Mouse (Mus musculus): ENCODE data around the gene Apbb1ip. TPM values are rescaled to one million over a fixed set of nuclear protein-coding genes. Genes with fewer than 3 reads are reported as not detected.
A peak's percentile ranks its signal among the peaks of the same experiment; 100 is the strongest.

The Apbb1ip gene
- polyA plus RNA-seq (2015; fragmentation: Nextera tagmentation; extraction: Ambion mirVana) = 0.70 and 0.91 TPM in 2 replicates

GRCm38 (mm10) chr2:22773549-22774180 is at the start of gene Apbb1ip:
Apbb1ip (plus strand) TSS chr2:22774094.
- 20% methylated on average over 9 of the region's 9 CpGs for WGBS
- Histone ChIP-seq H3K27me3 (ENCODE audit: control insufficient read depth, insufficient read depth, low read depth, low read length) (peaks cover 4% of the 10 kb centered on the region; the same call in 1 of the 2 replicates), H3K9ac (ENCODE audit: low read depth, low read length) (peak within 1 kb of the TSS; percentile 71), H3K4me2 (ENCODE audit: low read length) (peak within 1 kb of the TSS; percentile 96), H3K36me3 (ENCODE audit: control insufficient read depth, insufficient read depth, low read length) (no peaks in the 10 kb centered on the region), H3K4me3 (ENCODE audit: low read depth, low read length) (peak within 1 kb of the TSS; percentile 53), H3K4me1 (ENCODE audit: control insufficient read depth, insufficient read depth, low read length) (peaks cover 8% of the 10 kb centered on the region; the same call in 1 of the 2 replicates), H3K9me3 (replicated peaks; ENCODE audit: control insufficient read depth, low read length, poor library complexity, severe bottlenecking) (no peaks in the 10 kb centered on the region), H3K27ac (ENCODE audit: low read length) (no peak within 1 kb of the TSS)
- ATAC-seq = peak; percentile 54

DNA sequence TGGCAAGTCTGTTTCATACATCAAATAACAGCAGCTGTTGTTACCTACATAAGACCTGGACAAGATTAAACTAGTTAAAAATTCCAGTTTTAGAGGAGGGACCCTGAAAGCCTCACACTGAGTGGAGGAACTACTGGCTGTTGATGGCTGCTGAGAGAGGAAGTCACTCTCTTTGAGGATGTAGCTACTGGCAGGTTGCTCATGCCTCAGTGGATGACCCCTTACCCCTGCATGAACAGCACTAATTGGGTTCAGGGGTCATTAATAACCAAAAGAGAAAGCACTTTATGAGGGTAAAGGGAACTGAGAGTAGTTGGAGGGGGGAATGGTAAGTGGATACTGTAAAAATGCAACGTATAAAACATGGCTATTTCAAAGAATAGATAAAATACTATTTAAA is 46.8 kb upstream of the Apbb1ip start:
- Histone ChIP-seq H3K9ac (ENCODE audit: low read depth, low read length) (no peak overlapping the region), H3K4me2 (ENCODE audit: low read length) (no peak overlapping the region), H3K36me3 (ENCODE audit: control insufficient read depth, insufficient read depth, low read length) (no peaks in the 10 kb centered on the region), H3K4me1 (ENCODE audit: control insufficient read depth, insufficient read depth, low read length) (no peaks in the 10 kb centered on the region), H3K27me3 (ENCODE audit: control insufficient read depth, insufficient read depth, low read depth, low read length) (no peaks in the 10 kb centered on the region), H3K27ac (ENCODE audit: low read length) (no peak overlapping the region), H3K9me3 (replicated peaks; ENCODE audit: control insufficient read depth, low read length, poor library complexity, severe bottlenecking) (no peaks in the 10 kb centered on the region), H3K4me3 (ENCODE audit: low read depth, low read length) (no peak overlapping the region)
- WGBS = 79% methylated on average over 1 of the region's 1 CpGs
- no peak for ATAC-seq

DNA sequence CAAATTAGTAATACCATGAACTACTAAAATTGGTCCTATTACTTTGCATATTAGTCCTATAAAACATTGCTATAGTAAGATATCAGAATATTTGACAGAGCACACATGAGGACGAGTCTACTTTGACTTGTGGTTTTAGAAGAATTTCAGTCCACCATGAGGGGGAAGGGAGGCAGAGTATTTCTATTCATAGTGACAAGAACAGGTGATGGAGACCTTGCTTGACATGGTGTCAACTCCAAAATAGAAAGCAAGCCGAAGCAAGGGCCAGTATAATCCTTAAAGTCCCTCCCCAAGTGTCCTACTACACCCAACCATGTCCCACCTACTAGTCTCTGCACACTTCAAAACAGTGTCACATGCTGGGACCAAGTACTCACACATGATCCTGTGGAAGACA is 37.8 kb upstream of the Apbb1ip start:
- Histone ChIP-seq H3K36me3 (ENCODE audit: control insufficient read depth, insufficient read depth, low read length) (no peaks in the 10 kb centered on the region), H3K27ac (ENCODE audit: low read length) (no peak overlapping the region), H3K9ac (ENCODE audit: low read depth, low read length) (no peak overlapping the region), H3K4me1 (ENCODE audit: control insufficient read depth, insufficient read depth, low read length) (no peaks in the 10 kb centered on the region), H3K4me2 (ENCODE audit: low read length) (no peak overlapping the region), H3K27me3 (ENCODE audit: control insufficient read depth, insufficient read depth, low read depth, low read length) (no peaks in the 10 kb centered on the region), H3K4me3 (ENCODE audit: low read depth, low read length) (no peak overlapping the region), H3K9me3 (replicated peaks; ENCODE audit: control insufficient read depth, low read length, poor library complexity, severe bottlenecking) (no peaks in the 10 kb centered on the region)
- WGBS = 76% methylated on average over 2 of the region's 2 CpGs
- no peak for ATAC-seq

- no peak overlapping the region for H3K4me2 ChIP-seq (ENCODE audit: low read length)
- no peaks in the 10 kb centered on the region for H3K4me1 ChIP-seq (ENCODE audit: control insufficient read depth, insufficient read depth, low read length)
- no peaks in the 10 kb centered on the region for H3K27me3 ChIP-seq (ENCODE audit: control insufficient read depth, insufficient read depth, low read depth, low read length)
- no peak overlapping the region for H3K9ac ChIP-seq (ENCODE audit: low read depth, low read length)
- WGBS = 100% methylated on average over 1 of the region's 1 CpGs
- H3K27ac ChIP-seq (ENCODE audit: low read length) = no peak overlapping the region
- ATAC-seq = no peak
- no peaks in the 10 kb centered on the region for H3K36me3 ChIP-seq (ENCODE audit: control insufficient read depth, insufficient read depth, low read length)
- H3K9me3 ChIP-seq (replicated peaks; ENCODE audit: control insufficient read depth, low read length, poor library complexity, severe bottlenecking) = no peaks in the 10 kb centered on the region
- H3K4me3 ChIP-seq (ENCODE audit: low read depth, low read length) = no peak overlapping the region
Observed at GRCm38 (mm10) chr2:22739369-22739768, 34.5 kb upstream of the Apbb1ip start.

DNA sequence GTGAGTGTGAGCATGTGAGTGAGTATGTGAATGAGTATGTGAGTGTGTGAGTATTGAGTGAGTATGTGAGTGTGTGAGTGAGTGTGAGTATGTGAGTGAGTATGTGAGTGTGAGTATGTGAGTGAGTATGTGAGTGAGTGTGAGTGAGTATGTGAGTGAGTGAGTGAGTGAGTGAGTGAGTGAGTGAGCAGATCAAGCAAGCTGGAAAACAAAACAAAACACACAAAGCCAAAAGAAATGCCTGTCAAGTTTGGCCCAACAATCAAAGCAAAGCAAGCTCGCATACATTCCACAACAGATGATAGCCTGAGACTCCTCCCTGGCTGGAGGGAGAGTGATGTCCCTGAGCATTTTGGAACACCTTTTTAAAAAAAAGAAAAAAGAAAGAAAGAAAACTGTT is 33.5 kb upstream of the Apbb1ip start:
- Histone ChIP-seq H3K27ac (ENCODE audit: low read length) (no peak overlapping the region), H3K9me3 (replicated peaks; ENCODE audit: control insufficient read depth, low read length, poor library complexity, severe bottlenecking) (no peaks in the 10 kb centered on the region), H3K9ac (ENCODE audit: low read depth, low read length) (no peak overlapping the region), H3K4me1 (ENCODE audit: control insufficient read depth, insufficient read depth, low read length) (no peaks in the 10 kb centered on the region), H3K4me3 (ENCODE audit: low read depth, low read length) (no peak overlapping the region), H3K4me2 (ENCODE audit: low read length) (no peak overlapping the region), H3K36me3 (ENCODE audit: control insufficient read depth, insufficient read depth, low read length) (no peaks in the 10 kb centered on the region), H3K27me3 (ENCODE audit: control insufficient read depth, insufficient read depth, low read depth, low read length) (no peaks in the 10 kb centered on the region)
- 92% methylated on average over 1 of the region's 1 CpGs for WGBS
- ATAC-seq = no peak

DNA sequence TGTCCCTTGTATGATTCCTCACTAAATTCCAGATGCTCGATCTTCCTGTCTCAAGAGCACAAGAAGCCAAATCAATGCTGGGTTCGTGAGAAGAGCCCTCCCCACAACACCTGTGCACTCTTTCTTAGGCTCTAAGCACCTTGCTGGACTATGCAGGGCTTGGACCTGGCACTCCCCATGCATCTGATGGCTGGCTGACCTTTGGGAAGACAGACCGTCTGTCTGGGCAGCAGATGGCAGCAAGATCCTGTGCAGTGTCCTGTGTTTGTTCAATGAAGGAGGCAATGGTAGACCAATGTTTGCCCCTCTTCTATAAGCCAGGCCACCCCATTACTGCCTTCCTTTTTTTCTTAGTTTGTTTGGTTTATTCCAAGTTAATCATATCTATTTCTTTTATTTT is 32.7 kb upstream of the Apbb1ip start:
- Histone ChIP-seq H3K9me3 (replicated peaks; ENCODE audit: control insufficient read depth, low read length, poor library complexity, severe bottlenecking) (no peaks in the 10 kb centered on the region), H3K36me3 (ENCODE audit: control insufficient read depth, insufficient read depth, low read length) (no peaks in the 10 kb centered on the region), H3K27ac (ENCODE audit: low read length) (no peak overlapping the region), H3K9ac (ENCODE audit: low read depth, low read length) (no peak overlapping the region), H3K27me3 (ENCODE audit: control insufficient read depth, insufficient read depth, low read depth, low read length) (no peaks in the 10 kb centered on the region; the same call in 1 of the 2 replicates), H3K4me3 (ENCODE audit: low read depth, low read length) (no peak overlapping the region), H3K4me2 (ENCODE audit: low read length) (no peak overlapping the region), H3K4me1 (ENCODE audit: control insufficient read depth, insufficient read depth, low read length) (no peaks in the 10 kb centered on the region)
- no peak for ATAC-seq
- 71% methylated on average over 3 of the region's 3 CpGs for WGBS

- H3K27ac ChIP-seq (ENCODE audit: low read length) = no peak overlapping the region
- 0% methylated on average over 31 of the region's 38 CpGs for WGBS
- no peak for ATAC-seq
Observed at GRCm38 (mm10) chr2:22744121-22744761, 29.7 kb upstream of the Apbb1ip start.

GRCm38 (mm10) chr2:22744876-22745275 is 29.0 kb upstream of the Apbb1ip start:
- H3K9ac ChIP-seq (ENCODE audit: low read depth, low read length) = no peak overlapping the region
- H3K4me1 ChIP-seq (ENCODE audit: control insufficient read depth, insufficient read depth, low read length) = no peaks in the 10 kb centered on the region
- H3K4me3 ChIP-seq (ENCODE audit: low read depth, low read length) = no peak overlapping the region
- WGBS = 3% methylated on average over 19 of the region's 19 CpGs
- no peaks in the 10 kb centered on the region; the same call in 1 of the 2 replicates for H3K27me3 ChIP-seq (ENCODE audit: control insufficient read depth, insufficient read depth, low read depth, low read length)
- no peak for ATAC-seq
- H3K4me2 ChIP-seq (ENCODE audit: low read length) = no peak overlapping the region
- no peaks in the 10 kb centered on the region for H3K36me3 ChIP-seq (ENCODE audit: control insufficient read depth, insufficient read depth, low read length)
- no peak overlapping the region for H3K27ac ChIP-seq (ENCODE audit: low read length)
- no peaks in the 10 kb centered on the region for H3K9me3 ChIP-seq (replicated peaks; ENCODE audit: control insufficient read depth, low read length, poor library complexity, severe bottlenecking)

More at GRCm38 (mm10) chr2:22744121-22744761, 29.7 kb upstream of the Apbb1ip start:
- H3K9ac ChIP-seq (ENCODE audit: low read depth, low read length) = no peak overlapping the region
- no peak overlapping the region for H3K4me3 ChIP-seq (ENCODE audit: low read depth, low read length)
- H3K4me2 ChIP-seq (ENCODE audit: low read length) = no peak overlapping the region
- H3K27me3 ChIP-seq (ENCODE audit: control insufficient read depth, insufficient read depth, low read depth, low read length) = no peaks in the 10 kb centered on the region; the same call in 1 of the 2 replicates
- H3K4me1 ChIP-seq (ENCODE audit: control insufficient read depth, insufficient read depth, low read length) = no peaks in the 10 kb centered on the region
- H3K9me3 ChIP-seq (replicated peaks; ENCODE audit: control insufficient read depth, low read length, poor library complexity, severe bottlenecking) = no peaks in the 10 kb centered on the region
- H3K36me3 ChIP-seq (ENCODE audit: control insufficient read depth, insufficient read depth, low read length) = no peaks in the 10 kb centered on the region

DNA sequence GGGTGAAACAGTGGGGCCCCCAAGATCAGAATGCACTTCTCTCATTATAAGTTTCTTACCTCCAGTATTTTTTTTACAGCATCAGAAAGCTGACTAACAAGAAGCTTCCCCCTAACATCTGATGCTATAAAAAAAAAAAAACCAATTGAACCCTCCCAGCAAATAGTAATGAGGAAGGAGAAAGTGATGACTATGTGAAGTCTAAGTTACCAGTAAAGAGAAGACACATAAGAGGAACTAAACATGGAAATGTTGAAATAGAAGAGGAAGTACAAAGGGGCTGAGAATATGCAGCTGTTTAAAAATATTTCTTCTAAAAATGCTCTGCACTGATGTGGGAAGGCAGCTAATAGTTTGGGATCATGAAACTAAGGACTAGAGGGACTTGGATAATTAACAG is 27.1 kb upstream of the Apbb1ip start:
- no peaks in the 10 kb centered on the region for H3K36me3 ChIP-seq (ENCODE audit: control insufficient read depth, insufficient read depth, low read length)
- no peak overlapping the region for H3K4me2 ChIP-seq (ENCODE audit: low read length)
- no peak overlapping the region for H3K9ac ChIP-seq (ENCODE audit: low read depth, low read length)
- H3K4me3 ChIP-seq (ENCODE audit: low read depth, low read length) = no peak overlapping the region
- H3K9me3 ChIP-seq (replicated peaks; ENCODE audit: control insufficient read depth, low read length, poor library complexity, severe bottlenecking) = no peaks in the 10 kb centered on the region
- no peaks in the 10 kb centered on the region; the same call in 1 of the 2 replicates for H3K27me3 ChIP-seq (ENCODE audit: control insufficient read depth, insufficient read depth, low read depth, low read length)
- ATAC-seq = no peak
- no peak overlapping the region for H3K27ac ChIP-seq (ENCODE audit: low read length)
- H3K4me1 ChIP-seq (ENCODE audit: control insufficient read depth, insufficient read depth, low read length) = no peaks in the 10 kb centered on the region

Measured in midbrain, embryonic 16.5 days (tissue).